Mouse (Mus musculus) liver, embryonic 11.5 days (tissue): ENCODE data around the gene Ewsr1. TPM values are rescaled to one million over a fixed set of nuclear protein-coding genes. Genes with fewer than 3 reads are reported as not detected.
"Not testable (repeated sequence)": the region's sequence is repeated elsewhere in the genome, so short reads cannot be mapped to it uniquely, and the experiment has no call there.

Experiments
- ATAC-seq: fragments of 200-750 bp; cut with Nextera tagmentation; replicated peaks from 2 replicates; pipeline ENCODE4 v1.8.0; 2017; ENCODE audit warnings: moderate number of reproducible peaks, mild to moderate bottlenecking, moderate TSS enrichment, moderate library complexity; ENCODE audit not compliant: low FRiP score
- DNase-seq: peaks from one replicate; pipeline ENCODE4 v3.0.0-alpha.2; 2017; ENCODE audit warnings: low spot score
- H3K27ac ChIP-seq: fragments of 300-500 bp; sonication (generic); 2 replicates; pipeline ENCODE4 v1.5.1; 2014; ENCODE audit warnings: mild to moderate bottlenecking, low read depth, low read length, control low read depth
- H3K27me3 ChIP-seq: fragments of 300-500 bp; sonication (generic); replicated peaks from 2 replicates; pipeline ENCODE4 v1.6.1; 2014; ENCODE audit warnings: low read length, mixed read lengths; ENCODE audit not compliant: control insufficient read depth, insufficient read depth
- H3K36me3 ChIP-seq: fragments of 300-500 bp; sonication (generic); 2 replicates; pipeline ENCODE4 v1.6.1; 2014; ENCODE audit warnings: mild to moderate bottlenecking, low read length, moderate library complexity, mixed read lengths; ENCODE audit not compliant: control insufficient read depth, insufficient read depth
- H3K4me1 ChIP-seq: fragments of 300-500 bp; sonication (generic); replicated peaks from 2 replicates; pipeline ENCODE4 v1.6.1; 2014; ENCODE audit warnings: low read length, mixed read lengths; ENCODE audit not compliant: control insufficient read depth, insufficient read depth
- H3K4me2 ChIP-seq: fragments of 300-500 bp; sonication (generic); 2 replicates; pipeline ENCODE4 v1.6.1; 2014; ENCODE audit warnings: mild to moderate bottlenecking, control low read depth, moderate library complexity
- H3K4me3 ChIP-seq: fragments of 300-500 bp; sonication (generic); 2 replicates; pipeline ENCODE4 v1.5.1; 2014; ENCODE audit warnings: low read depth, low read length, control low read depth
- H3K9ac ChIP-seq: fragments of 300-500 bp; sonication (generic); 2 replicates; pipeline ENCODE4 v1.6.1; 2014; ENCODE audit warnings: low read depth, low read length, control low read depth
- H3K9me3 ChIP-seq: fragments of 300-500 bp; sonication (generic); 2 replicates; pipeline ENCODE4 v1.6.1; 2016; ENCODE audit warnings: low read length, inconsistent platforms, mixed read lengths; ENCODE audit not compliant: control insufficient read depth
- WGBS: fragments of 180-500 bp; shearing (Covaris S2); extraction: QIAGEN DNeasy Blood & Tissue Kit; methylation state at CpG from one replicate; pipeline ENCODE4 v1.1.7; 2014; 5-methylcytosine and 5-hydroxymethylcytosine counted together
- polyA plus RNA-seq: library from polyadenylated mRNA; unstranded; fragments of >200 nt; fragmentation: Nextera tagmentation; extraction: Ambion mirVana; gene quantifications from 2 replicates; pipeline ENCODE4 v1.2.1, GENCODE M21; 2014

The Ewsr1 gene
- polyA plus RNA-seq, 1 experiment from 2014 or later = 367 TPM

DNA sequence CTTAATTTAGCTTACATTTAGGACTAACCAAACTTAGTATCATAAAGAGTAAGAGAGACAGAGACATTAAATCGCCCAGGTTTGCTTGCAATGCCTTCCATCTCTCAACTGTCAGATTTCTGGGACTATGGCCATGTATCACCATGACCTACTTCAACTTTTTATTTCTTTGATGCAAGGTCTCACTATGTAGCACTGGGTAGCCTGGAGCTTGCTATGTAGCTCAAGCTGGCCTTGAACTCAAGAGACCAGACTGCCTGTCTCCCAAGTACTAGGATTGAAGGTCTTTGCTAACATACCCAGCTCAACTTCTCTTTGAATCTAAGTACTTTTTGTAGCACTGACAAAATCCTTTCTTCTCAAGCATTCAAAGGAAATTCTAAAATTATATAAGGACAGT is 9.9 kb downstream of the Ewsr1 start:
- H3K27me3 ChIP-seq = no peaks in the 10 kb centered on the region
- no peak overlapping the region for H3K4me3 ChIP-seq
- H3K4me2 ChIP-seq = no peak overlapping the region
- H3K9ac ChIP-seq = no peak overlapping the region
- 97% methylated on average over 1 of the region's 1 CpGs for WGBS
- peaks cover 7% of the 10 kb centered on the region; the same call in 1 of the 2 replicates for H3K4me1 ChIP-seq
- no peaks in the 10 kb centered on the region for H3K9me3 ChIP-seq
- no peak overlapping the region for H3K27ac ChIP-seq
- H3K36me3 ChIP-seq = peaks cover 51% of the 10 kb centered on the region
- ATAC-seq (no peak), DNase-seq (no peak)

DNA sequence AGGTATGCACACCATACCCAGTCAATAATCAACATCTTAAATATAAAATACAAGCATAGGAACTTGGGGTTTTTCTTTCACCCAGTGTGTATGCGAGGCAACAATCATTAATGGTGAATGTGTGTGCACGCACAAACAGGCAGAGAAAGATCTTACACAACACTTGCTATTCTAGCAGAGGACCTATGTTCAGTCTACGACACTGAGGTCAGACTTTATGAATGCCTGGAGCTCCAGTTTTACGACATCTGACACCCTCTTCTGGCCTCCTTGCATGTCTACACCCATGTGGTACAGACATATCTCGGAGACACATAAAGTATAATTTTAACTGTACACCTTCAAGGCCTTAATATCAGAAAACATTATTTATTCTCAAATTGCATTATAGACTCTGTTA is 22.2 kb downstream of the Ewsr1 start:
- not testable (repeated sequence) for H3K27ac ChIP-seq, H3K27me3 ChIP-seq, H3K4me2 ChIP-seq, H3K4me3 ChIP-seq, H3K9me3 ChIP-seq, H3K4me1 ChIP-seq, DNase-seq, H3K9ac ChIP-seq, ATAC-seq
- peaks cover 63% of the 10 kb centered on the region for H3K36me3 ChIP-seq
- WGBS = 77% methylated on average over 4 of the region's 5 CpGs

DNA sequence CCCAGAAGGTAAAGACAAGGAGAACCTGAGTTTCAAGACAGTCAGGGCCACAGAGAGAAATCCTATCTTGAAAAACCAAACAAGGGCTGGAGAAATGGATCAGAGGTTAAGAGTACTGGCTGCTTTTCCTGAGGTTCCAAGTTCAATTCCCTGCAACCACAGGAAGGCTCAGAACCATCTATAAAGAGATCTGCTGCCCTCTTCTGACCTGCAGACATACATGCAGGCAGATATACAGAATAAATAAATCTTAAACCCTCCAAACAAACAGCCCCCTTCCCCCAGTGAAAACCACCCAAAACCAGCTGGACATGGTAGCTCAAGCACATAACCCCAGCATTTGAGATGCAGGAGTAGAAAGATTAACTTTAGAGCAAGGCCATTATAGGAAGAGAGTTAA is 23.3 kb downstream of the Ewsr1 start:
- Histone ChIP-seq H3K4me3 (no peak overlapping the region), H3K9me3 (no peaks in the 10 kb centered on the region), H3K9ac (no peak overlapping the region), H3K27ac (no peak overlapping the region), H3K4me2 (no peak overlapping the region), H3K27me3 (no peaks in the 10 kb centered on the region), H3K4me1 (no peaks in the 10 kb centered on the region), H3K36me3 (peaks cover 68% of the 10 kb centered on the region)
- DNase-seq = no peak
- ATAC-seq = no peak

DNA sequence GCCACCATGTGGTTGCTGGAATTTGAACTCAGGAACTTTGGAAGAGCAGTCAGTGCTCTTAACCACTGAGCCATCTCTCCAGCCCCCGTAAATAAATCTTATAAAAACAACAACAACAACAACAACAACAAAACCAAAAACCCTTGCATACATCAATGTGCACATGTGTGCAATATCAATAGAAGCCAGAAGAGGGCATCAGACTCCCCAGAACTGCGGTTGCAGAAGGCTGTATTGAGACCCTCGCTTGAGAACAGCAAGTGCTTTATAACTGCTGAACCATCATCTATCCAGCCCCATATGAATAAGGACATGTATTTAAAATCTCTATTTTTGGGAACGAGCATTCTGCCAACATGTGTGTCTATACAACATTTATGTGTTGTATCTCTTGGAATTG is 24.2 kb downstream of the Ewsr1 start:
- Histone ChIP-seq H3K4me3 (no peak overlapping the region), H3K9me3 (no peaks in the 10 kb centered on the region), H3K4me2 (no peak overlapping the region), H3K9ac (no peak overlapping the region), H3K27ac (no peak overlapping the region), H3K27me3 (no peaks in the 10 kb centered on the region), H3K36me3 (peaks cover 68% of the 10 kb centered on the region), H3K4me1 (no peaks in the 10 kb centered on the region)
- WGBS = 74% methylated on average over 4 of the region's 4 CpGs
- DNase-seq = no peak
- no peak for ATAC-seq

DNA sequence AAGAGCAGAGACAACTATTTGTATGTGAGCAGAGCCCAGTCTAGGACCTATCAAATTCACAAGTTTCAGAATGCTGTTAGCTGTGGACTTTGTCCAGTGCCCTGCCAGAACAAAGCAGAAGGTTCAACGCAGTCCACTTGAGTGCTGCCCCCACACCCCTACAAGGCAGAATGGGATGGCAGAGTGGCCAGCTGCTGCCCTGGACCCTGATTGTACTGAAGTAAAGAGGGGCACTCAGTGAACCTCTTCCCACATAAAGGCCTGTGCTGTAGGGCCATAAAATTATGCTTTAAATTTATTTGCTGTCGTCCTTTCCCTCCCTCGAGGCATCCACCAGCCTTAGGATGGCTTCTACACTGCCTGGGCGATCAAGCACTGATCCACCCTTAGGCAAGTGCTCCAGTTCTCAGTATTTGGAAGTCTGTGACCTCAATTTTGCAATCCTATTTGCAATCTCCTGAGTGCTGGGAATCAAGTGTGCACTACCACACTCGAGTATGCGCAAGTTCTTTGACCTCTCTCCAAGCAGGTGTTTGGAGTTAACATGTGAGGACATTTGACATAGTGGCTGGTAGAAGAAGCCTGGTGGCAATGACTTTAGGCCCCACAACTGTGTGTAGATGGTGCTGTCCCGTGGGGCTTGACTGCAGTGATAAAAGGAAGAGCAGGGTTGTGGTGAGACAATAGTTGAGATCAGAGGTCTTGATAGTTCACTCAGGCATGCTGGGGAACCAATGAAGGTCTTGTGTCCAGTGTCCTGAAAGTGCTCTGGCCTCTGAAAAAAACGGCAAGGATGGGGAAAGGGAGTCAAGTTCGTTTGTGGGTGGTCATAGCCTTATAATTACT is 30.7 kb downstream of the Ewsr1 start:
- H3K36me3 ChIP-seq = peaks cover 42% of the 10 kb centered on the region
- no peak overlapping the region; the same call in 1 of the 2 replicates for H3K9ac ChIP-seq
- H3K27ac ChIP-seq = peak overlapping the region; percentile 39; the same call in 1 of the 2 replicates
- H3K9me3 ChIP-seq = no peaks in the 10 kb centered on the region
- ATAC-seq = no peak
- H3K4me3 ChIP-seq = no peak overlapping the region
- 71% methylated on average over 9 of the region's 9 CpGs for WGBS
- H3K4me1 ChIP-seq = no peaks in the 10 kb centered on the region; the same call in 1 of the 2 replicates
- H3K27me3 ChIP-seq = peaks cover 8% of the 10 kb centered on the region
- H3K4me2 ChIP-seq = no peak overlapping the region
- DNase-seq = no peak

DNA sequence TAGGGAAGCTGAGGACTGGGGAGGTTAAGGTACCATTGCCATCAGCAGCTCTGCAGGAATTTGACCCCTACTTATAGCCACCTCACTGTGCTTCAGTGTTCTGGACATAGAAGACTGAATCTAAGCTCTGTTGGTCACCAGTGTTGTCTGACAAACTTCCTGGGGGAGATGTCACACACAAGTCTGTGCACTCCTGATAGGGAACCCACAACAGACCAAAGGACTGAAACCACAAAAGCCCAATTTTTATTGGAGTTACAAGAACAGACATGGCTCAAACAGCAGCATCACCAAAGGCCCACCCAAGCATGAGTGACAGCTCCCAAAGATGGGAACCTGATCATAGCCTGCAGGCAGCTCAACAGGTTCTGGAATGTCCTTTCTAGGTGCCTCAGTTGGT is 32.0 kb downstream of the Ewsr1 start:
- Histone ChIP-seq H3K27me3 (peaks cover 21% of the 10 kb centered on the region), H3K9me3 (no peaks in the 10 kb centered on the region), H3K4me2 (no peak overlapping the region), H3K9ac (no peak overlapping the region), H3K27ac (no peak overlapping the region; the same call in 1 of the 2 replicates), H3K4me1 (peaks cover 8% of the 10 kb centered on the region), H3K4me3 (no peak overlapping the region), H3K36me3 (peaks cover 30% of the 10 kb centered on the region)
- DNase-seq (no peak), ATAC-seq (no peak)

DNA sequence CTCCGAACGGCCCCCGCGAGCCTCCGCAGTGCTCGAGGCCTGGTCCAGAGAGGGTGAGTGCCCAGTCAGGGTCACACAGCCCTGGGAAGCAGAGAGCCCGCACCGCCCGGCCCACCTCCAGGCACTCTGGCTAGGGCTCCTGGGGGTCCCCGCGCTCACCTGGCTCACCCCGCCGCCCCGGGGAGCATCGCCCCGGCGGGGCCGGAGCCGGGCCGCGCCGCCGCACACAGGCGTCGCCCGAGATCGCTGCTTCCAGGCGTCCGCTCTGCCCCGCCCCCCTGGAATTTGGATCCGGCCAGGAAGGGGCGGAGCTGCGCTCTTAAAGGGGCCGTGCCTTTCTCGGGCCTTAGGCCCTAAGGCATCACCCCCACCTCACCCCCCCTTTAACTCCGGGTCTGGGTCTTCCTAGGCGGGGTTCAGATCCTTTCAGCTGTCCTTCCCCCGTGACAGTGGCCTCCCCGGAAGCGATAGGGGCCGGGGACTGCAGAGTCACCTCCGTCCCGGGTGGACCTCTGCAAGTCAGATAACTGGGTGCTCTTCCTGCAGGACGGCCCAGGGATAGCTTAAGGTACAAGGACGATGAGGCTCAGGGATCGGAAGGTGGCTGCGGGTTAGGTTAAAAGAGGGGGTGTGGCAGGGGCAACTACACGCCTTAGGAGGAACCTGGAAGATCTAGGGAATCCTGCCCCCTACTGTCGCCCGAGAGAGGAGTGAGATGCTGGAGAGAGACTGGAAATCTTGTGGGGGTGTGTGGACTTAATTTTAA is 33.8 kb downstream of the Ewsr1 start, which contains the start of gene Gas2l1:
Gas2l1 (minus strand) TSS at position 272 of the 766 bp plus-strand sequence.
- H3K9me3 ChIP-seq = no peaks in the 10 kb centered on the region
- H3K4me2 ChIP-seq = peak within 1 kb of the TSS; percentile 73
- H3K27me3 ChIP-seq = peaks cover 39% of the 10 kb centered on the region
- peak within 1 kb of the TSS; percentile 59 for H3K9ac ChIP-seq
- DNase-seq = peak; percentile 91
- H3K4me1 ChIP-seq = peaks cover 17% of the 10 kb centered on the region
- peaks cover 11% of the 10 kb centered on the region for H3K36me3 ChIP-seq
- H3K27ac ChIP-seq = peak within 1 kb of the TSS; percentile 2
- peak within 1 kb of the TSS; percentile 55 for H3K4me3 ChIP-seq
- under 1% methylated on average over 50 of the region's 50 CpGs for WGBS
- ATAC-seq = peak; percentile 85

DNA sequence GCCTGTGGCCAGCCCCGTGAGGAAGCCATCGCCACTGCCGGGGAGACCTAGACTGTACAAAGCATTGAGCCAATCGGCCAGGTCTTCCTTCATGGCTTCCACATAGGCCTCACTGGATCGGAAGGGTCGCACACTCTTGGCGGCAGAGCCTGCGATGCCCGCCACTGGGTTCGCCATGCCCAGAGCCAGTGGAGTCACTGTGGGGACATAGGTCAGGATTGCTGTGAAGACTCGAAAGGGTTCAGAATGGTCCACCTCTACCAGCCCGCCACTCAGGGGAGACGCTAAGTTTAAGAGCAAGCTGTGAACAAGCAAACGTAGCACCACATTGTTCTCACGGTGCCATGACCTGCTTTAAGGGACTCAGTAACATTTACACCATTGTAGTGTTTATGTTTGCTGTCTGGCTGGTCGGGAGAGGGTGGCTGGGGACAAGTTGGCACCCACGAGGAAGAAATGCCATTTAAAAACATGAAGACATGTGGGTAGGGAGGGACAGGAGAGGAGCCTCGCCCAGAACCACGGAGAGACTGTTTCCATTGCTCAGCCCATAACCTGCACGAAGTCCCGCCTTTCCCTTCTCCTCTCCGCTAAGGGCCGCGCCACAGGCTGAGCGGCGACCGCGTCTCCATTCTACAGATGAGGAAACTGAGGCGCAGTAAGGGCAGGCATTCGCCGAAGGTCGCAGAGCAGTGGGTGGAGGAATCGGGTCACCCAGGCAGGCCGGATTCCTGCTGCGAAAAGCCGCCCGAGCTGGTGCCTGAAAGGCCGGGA is 34.6 kb downstream of the Ewsr1 start:
- Histone ChIP-seq H3K27me3 (peaks cover 47% of the 10 kb centered on the region), H3K4me1 (peaks cover 22% of the 10 kb centered on the region)
- no peak for DNase-seq

More for the DNA sequence above, 34.6 kb downstream of the Ewsr1 start:
- WGBS = 16% methylated on average over 38 of the region's 38 CpGs
- Histone ChIP-seq H3K9ac (peak overlapping the region; percentile 59), H3K27ac (0 out of 2 replicates have a peak overlapping the region, but pooled peaks have one; percentile 2), H3K4me2 (peak overlapping the region; percentile 73), H3K4me3 (peak overlapping the region; percentile 55), H3K9me3 (no peaks in the 10 kb centered on the region), H3K36me3 (peaks cover 8% of the 10 kb centered on the region)
- ATAC-seq = 0 out of 2 replicates have a peak, but pooled peaks have one; percentile 15
